Mouse (Mus musculus) C2C12 (cell line): ENCODE measurements at regions not wholly inside any gene's neighbourhood (a gene's known extent, or its start where the extent isn't known, plus 50 kb on each side); places are given as distances from the start of the nearest gene placed in this dataset.

Experiments used
- CTCF ChIP-seq: IDR thresholded peaks from one replicate; pipeline ENCODE4 v1.5.1; 2011; ENCODE audit not compliant: control insufficient read depth, insufficient read depth, insufficient read length
- MAX ChIP-seq: IDR thresholded peaks from one replicate; pipeline ENCODE4 v1.6.1; 2011; ENCODE audit warnings: mild to moderate bottlenecking, control low read depth
- MYOD1 ChIP-seq: IDR thresholded peaks from one replicate; pipeline ENCODE4 v1.6.1; 2011; ENCODE audit warnings: low read depth; ENCODE audit not compliant: control insufficient read depth, insufficient read length

GRCm38 (mm10) chr8:35121084-35121483 lies 644.5 kb upstream of the Gm19410 start:
- TF ChIP-seq CTCF: no peak
- no peak for TF ChIP-seq MYOD1
- TF ChIP-seq MAX: no peak
